Mouse (Mus musculus) right cerebral cortex, postnatal 25 days (tissue): ENCODE measurements around the gene Clk2.

Source experiments
- DNase-seq: peaks from one replicate; pipeline ENCODE4 v3.0.0; 2022

The Clk2 gene

DNA sequence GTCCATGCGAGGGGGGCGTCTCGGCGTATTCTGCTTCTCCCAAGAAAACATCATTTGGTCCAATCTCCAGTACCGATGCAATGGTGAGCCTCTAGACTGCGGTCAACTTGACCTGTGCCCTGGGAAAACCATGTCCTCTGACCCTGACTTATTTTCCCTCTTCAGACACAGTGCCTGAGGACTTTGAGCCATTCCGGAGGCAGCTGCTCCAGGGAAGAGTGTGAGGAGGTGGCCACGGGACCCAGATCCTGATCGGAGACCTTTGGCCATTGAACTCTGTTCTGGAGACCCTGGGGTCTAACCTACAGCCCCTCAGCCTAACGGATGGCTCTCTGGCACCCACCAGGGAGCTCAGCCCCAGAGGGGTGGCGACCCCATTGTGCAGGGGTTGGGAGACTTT lies 61.8 kb downstream of the Clk2 start:
- no peak for DNase-seq
